Mouse (Mus musculus) spleen, postnatal 4 days (tissue): ENCODE data around the gene Mip.
"Not testable (repeated sequence)": the region's sequence is repeated elsewhere in the genome, so short reads cannot be mapped to it uniquely, and the experiment has no call there.

Experiments used
- DNase-seq, 2 experiments: peaks; one replicate each; pipeline ENCODE4 v3.0.0; 2022; ENCODE audit warnings: low spot score in 2 of 2

Mip gene

GRCm38 (mm10) chr10:128247020-128247732, 21.5 kb downstream of the Mip start:
- DNase-seq: no peak

- DNase-seq: no peak
Measured at GRCm38 (mm10) chr10:128250565-128250964, 24.9 kb downstream of the Mip start.

DNA sequence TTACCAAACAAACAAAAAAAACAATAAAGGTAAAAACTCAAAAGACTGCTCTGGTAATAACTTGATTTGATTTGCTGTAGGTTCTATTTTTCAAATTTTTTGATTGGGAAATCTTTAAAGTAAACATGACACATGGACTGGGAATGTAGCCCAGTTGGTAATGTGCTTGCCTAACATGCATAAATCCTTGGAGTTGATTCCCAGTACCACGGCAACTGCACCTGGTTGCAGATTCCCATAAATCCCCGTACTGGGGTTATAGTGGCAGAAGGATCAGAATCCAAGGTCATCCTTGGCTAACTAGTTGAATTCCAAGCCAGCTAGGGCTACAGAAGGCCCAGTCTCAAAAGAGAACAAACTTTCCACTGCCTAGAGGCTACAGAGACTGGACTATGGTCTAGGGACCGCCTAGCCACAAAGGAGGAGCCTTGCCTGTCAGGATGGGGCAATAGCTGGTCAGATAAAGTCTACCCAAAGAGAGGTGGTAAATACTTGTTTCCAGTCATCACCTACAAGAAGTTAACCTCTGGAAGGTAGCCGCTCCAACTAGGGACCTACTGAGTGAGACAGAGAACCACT, 28.1 kb downstream of the Mip start, which contains the start of gene Apon:
Apon (plus strand) TSS at position 420 of the 579 bp plus-strand sequence.
- DNase-seq: no peak

GRCm38 (mm10) chr10:128255925-128256324, 30.3 kb downstream of the Mip start:
- DNase-seq: no peak

DNA sequence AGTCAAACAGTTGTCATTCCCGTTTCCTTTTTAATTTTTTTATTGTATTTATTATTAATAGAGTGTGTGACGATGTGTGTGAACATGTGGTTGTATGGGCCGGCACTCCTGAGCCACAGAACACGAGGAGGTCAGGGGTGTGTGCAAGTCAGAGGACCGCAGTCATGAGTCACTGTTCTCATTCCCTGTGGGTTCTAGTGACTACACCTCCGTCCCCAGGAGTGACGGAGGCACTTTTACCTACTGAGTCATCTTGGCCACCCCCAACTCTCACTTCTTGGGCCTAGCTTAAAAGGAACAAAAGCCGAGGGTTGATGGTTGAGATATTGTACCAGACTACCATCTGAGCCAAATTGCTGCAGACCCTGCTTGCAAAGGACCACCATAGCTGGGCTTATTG, 30.7 kb downstream of the Mip start:
- DNase-seq: no peak

GRCm38 (mm10) chr10:128258953-128259352, 33.3 kb downstream of the Mip start:
- DNase-seq: no peak

GRCm38 (mm10) chr10:128259946-128260345, 34.3 kb downstream of the Mip start:
- no peak for DNase-seq

DNA sequence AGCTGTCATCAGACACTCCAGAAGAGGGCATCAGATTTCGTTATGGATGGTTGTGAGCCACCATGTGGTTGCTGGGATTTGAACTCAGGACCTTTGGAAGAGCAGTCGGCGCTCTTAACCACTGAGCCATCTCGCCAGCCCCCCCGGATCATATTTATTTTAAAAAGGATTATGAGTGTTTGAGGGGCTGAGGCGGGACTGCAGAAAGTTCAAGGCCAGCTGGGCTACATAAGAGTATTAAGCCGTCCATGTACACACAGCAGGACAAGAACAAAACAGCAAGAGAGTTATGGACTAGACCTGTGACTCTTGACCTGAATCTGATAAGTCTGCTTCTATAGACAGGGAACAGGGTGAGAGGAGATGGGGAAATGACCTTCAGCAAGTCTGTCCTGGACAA, 34.7 kb downstream of the Mip start:
- DNase-seq: not testable (repeated sequence)

- no peak for DNase-seq
Measured at GRCm38 (mm10) chr10:128262300-128262699, 36.7 kb downstream of the Mip start.

GRCm38 (mm10) chr10:128263393-128264310, 38.0 kb downstream of the Mip start:
- no peak for DNase-seq

- no peak for DNase-seq
Measured at GRCm38 (mm10) chr10:128268371-128268770, 42.7 kb downstream of the Mip start, which contains the start of gene Apof. TSS of gene Apof (plus strand) at chr10:128268671.

- no peak for DNase-seq
Measured at GRCm38 (mm10) chr10:128269206-128269910, 43.7 kb downstream of the Mip start.

DNA sequence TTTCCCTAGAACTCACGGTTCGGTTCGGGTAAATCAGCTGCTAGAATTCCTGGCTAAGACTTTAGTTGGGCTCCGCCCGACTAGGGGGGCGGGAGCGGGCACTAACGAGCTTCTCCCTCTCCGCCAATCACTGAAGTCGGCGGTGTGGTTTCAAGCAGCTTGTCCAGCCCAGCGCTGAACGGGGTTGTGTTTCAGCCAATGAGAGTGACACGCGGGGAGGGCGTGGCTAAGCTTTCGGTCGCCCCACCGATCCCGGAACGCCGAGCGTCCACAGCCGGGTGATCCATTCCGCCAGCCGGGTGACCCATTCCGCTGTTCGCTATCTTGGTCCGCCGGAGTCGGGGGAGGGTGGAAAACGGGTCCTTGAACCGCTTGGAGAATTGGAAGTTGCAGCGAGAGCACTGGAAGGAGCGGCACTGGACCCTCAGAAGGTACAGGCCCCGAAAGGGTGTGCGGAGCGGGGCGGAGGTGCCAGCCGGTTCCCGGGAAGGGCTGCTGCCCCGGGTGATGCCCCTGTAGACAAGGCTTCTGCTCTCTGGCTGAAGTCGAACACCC, 44.7 kb downstream of the Mip start, which contains the start of gene Stat2:
Stat2 (plus strand) TSS at position 273 of the 555 bp plus-strand sequence.
- DNase-seq: peak; percentile 96 to 97

- DNase-seq: no peak
Measured at GRCm38 (mm10) chr10:128270866-128271265, 45.2 kb downstream of the Mip start.

DNA sequence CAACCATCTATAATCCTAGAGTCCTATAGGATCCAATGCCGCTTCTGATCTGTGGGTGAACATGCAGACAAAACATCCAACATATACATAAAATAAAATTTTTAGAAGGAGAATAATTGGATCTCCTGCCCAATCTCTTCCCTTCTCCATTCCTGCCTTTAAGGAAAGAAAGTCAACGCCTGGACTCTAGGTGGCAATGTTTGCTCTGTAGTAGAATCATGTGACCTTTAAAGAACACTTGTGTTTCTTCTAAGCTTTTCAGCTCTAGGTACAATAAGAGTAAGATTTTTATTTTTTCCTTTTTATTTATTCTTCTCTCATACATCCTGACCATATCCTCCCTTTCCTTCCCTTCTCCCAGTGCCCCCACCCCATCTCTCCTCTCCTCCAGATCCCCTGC, 46.2 kb downstream of the Mip start:
- DNase-seq: no peak

- not testable (repeated sequence) for DNase-seq
Measured at GRCm38 (mm10) chr10:128272819-128273439, 47.3 kb downstream of the Mip start.

DNA sequence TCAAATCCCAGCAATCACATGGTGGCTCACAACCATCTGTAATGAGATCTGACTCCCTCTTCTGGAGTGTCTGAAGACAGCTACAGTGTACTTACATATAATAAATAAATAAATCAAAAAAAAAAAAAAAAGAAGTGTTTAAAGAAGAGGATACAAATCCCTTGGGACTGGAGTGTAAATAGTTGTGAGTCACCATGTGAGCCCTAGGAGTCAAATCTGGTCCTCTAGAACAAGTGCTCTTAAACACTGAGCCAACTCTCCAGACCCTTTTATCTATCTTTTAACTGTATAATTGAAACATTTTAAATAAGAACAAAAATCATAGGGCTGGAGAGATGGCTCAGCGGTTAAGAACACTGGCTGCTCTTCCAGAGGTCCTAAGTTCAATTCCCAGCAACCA, 49.7 kb downstream of the Mip start:
- not testable (repeated sequence) for DNase-seq

DNA sequence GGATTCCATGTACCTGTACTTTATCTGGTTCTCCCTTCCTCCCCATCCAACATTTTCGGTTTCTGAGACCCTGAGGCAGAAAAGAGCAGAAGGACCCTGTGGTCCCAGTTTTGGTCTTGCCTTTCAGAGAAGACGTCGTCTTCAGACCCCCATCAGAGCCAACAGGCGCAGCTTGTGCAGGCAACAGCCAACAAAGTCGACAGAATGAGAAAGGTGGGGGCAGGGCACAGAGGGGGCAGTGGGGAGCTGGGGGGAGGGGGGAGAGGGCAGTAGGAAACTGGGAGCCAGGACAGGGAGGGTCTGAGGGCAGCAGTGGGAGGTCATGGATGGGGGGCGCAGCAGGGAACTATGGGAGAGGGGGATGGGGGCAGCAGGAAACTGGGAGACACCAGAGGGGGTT, 52.5 kb downstream of the Mip start:
- no peak for DNase-seq

DNA sequence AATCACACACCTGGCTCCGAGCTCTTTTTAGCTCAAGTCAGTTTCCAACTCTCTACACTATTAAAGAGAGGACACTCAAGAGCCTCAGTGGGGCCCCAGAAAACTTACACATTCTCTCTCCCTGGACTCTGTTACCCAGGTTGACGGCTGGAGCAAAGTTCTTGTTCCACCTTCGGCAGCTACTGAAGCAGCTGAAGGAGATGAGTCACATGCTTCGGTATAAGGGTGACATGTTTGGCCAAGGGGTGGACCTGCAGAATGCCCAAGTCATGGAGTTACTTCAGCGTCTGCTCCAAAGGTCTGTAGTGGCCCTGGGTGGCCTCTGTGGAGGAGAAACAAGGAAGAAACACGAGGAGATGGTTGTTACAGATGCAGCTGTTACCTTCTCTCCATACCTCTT, 55.3 kb downstream of the Mip start:
- DNase-seq: no peak
